Mouse (Mus musculus) thymus, postnatal 0 days (tissue): ENCODE measurements around the gene Smim4. TPM values are rescaled to one million over a fixed set of nuclear protein-coding genes. Genes with fewer than 3 reads are reported as not detected.

ENCODE experiments used
- DNase-seq: peaks from one replicate; pipeline ENCODE4 v3.0.0-alpha.2; 2015; ENCODE audit warnings: low spot score
- polyA plus RNA-seq: library from polyadenylated mRNA; unstranded; fragments of >200 nt; fragmentation: Nextera tagmentation; extraction: Ambion mirVana; gene quantifications from 2 replicates; pipeline ENCODE4 v1.2.1, GENCODE M21; 2015

The Smim4 gene
- polyA plus RNA-seq, 1 experiment from 2014 or later = 244 TPM

- DNase-seq = no peak
Observed at GRCm38 (mm10) chr14:31138897-31139429, 10.2 kb upstream of the Smim4 start.

DNA sequence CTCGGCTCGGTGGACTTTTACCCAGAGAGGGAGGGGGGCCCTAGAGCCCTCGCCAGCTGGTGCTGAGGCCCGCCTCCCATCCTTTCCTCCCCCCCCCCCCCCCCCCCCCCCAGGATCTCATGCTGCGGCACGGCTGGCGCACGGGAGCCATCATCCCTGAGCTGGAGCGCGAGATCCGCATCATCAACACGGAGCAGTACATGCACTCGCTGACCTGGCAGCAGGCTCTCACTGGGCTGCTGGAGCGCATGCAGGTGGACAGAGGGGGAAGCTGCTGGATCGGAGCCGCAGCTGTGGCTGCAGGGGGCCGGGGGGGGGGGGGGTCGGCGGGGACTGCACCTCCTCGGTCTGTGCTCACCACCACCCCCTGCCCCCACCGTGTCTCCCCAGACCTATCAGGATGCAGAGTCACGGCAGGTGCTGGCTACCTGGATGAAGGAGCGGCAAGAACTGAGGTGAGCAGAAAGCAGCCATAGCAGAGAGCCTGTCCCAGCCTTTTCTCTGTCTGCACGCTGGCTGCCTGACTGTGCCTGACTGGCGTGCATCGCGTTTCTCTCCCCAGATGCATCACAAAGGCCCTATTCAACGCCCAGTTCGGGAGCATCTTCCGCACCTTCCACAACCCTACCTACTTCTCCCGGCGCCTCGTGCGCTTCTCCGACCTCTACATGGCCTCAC is 9.6 kb upstream of the Smim4 start:
- DNase-seq = no peak

DNA sequence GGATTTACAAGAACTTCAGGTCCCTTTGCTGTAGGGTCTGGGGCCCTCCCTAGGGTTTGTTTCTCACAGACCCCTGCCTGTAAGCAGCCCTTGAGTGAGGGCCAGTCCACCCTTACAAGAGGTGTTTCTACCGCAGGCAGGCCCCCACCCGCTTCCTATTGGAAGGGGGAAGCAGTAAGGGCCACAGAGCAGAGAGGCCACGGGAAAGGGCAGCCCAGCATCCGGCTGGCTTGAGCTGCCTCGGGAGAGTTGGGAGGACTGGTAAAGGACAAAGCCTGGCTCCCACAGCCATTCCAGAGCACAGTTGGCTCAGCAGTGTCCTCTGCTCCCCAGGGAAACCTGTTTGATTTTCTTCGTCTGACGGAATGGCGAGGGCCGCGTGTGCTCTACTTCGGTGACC is 9.0 kb upstream of the Smim4 start:
- no peak for DNase-seq

DNA sequence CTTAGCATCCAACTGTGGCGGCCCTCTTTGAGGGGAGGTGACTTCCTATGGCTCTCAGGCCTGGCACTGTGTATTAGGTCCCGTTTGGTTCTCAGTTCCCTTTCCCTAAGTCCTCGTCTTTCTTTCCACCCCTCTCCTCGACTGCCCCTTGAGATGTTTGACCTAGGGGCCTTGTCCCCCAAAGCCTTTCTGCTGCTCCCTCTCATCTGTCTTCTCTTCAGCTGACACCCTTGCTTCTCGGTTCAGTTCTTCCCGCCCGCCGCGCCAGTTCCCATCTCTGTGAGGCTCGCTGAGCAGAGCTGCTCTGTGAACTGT is 8.5 kb upstream of the Smim4 start:
- no peak for DNase-seq

DNA sequence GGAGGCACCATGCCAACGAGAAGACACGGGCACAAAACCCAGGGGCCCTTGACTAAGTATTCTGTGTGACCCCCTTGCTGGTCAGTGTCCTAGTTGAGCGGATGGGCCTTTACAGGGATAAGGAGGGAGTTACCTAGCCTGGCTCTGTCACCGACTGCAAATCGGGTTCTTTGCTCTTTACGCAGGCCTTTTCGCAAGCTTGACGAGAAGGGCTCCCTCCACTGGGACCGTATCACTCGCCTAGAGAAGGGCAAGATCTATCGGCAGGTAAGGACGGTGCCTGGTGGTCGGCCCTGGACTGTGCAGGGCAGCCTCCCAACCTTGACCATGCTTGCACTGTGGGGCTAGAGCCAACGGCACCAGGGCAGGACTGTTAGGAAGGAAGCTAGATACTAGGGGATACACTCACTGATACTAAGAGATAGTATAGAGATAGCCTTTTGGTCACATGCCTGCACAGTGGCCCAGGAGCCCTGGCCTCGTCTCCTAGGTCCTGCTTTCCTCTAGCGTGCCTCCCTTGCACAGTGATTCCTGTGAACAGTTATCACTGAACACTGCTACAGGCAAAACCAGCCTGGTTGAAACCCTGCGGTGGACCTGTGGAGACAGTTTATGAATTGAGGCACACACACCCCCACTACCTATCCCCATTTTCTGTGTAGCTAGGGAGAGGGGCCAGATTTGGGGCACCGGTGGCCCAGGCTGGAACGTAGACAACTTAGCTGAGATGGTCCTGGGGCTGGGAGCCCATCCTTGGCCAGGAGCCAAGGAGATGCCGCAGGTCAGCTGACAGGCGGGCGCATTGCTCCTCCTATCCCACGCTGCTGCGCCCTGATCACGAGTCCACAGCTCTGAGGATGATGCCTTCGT is 7.9 kb upstream of the Smim4 start:
- DNase-seq = no peak

DNA sequence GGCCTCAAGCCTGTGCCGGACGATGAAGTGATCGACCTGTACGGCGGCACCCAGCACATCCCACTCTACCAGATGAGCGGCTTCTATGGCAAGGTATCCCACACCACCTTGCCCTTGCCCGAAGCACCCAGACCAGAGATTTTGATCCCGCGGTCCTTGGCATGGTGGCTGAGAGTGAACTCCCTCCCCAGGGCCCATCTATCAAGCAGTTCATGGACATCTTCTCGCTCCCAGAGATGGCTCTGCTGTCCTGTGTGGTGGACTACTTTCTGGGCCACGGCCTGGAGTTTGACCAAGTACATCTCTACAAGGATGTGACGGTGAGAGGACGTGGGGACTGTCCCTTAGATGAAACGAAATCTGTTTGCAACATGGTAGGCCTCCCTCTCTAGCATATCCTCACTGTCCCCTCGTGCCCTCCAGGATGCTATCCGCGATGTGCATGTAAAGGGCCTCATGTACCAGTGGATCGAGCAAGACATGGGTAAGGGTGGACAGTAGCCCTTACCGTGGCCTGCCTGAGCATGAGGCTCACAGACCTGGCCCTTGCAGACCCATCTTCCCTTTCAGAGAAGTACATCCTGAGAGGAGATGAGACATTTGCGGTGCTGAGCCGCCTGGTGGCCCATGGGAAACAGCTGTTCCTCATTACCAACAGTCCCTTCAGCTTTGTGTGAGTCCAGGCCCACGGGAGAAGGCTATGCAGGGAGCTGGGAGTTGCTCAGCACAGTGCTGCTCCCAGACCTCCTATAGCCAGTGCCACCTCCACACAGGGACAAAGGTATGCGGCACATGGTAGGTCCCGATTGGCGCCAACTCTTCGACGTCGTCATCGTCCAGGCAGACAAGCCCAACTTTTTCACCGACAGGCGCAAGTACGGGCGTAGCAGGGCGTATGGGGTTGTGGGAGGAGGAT is 7.0 kb upstream of the Smim4 start:
- no peak for DNase-seq

- no peak for DNase-seq
Observed at GRCm38 (mm10) chr14:31134015-31135000, 5.6 kb upstream of the Smim4 start.

- peak; percentile 25 for DNase-seq
Observed at GRCm38 (mm10) chr14:31133023-31133665, 4.4 kb upstream of the Smim4 start.

DNA sequence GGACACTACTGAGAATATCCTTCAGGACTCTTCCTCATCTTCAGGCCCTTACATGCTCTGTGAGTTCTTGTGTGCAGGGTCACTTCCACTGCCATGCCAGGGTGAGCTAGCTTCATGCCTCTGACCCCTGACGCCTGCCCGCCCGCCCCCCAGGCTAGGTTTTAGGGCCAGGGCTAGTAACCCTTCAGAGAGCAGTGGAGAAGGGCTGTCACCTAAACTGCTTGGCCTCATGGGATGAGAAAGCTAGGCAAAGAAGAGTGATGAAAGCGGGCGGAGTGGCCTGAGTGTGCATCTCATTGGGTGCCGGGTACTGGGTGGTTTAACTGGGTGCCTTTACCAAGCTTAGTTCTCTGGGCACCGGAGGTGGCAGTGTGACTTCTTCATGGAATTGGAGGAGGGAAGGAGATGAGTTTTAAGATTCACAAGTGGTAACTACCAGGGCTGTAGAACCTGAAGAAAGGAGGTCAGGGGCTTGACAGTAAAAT is 3.8 kb upstream of the Smim4 start:
- DNase-seq = no peak

DNA sequence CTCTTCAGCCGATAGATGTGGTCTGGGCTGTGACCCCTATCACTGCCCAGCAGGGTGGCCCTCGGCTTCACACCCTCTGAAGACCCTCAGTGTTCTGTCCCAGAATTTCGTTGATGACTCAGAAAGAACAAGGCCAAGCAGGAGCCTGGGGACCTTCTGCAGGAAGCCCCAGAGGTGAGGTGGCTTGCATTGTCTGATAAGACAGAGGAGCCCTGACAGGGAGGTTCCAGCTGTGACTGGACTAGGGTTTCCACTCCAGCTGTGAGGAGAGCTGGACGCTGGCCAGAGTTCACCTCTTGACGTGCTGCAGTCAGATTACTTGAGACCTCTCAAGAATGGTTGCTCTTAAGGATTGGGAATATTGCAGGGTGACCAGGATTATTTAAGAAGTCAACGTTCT is 3.3 kb upstream of the Smim4 start:
- DNase-seq = no peak

- peak; percentile 27 for DNase-seq
Observed at GRCm38 (mm10) chr14:31131272-31131821, 2.6 kb upstream of the Smim4 start.

DNA sequence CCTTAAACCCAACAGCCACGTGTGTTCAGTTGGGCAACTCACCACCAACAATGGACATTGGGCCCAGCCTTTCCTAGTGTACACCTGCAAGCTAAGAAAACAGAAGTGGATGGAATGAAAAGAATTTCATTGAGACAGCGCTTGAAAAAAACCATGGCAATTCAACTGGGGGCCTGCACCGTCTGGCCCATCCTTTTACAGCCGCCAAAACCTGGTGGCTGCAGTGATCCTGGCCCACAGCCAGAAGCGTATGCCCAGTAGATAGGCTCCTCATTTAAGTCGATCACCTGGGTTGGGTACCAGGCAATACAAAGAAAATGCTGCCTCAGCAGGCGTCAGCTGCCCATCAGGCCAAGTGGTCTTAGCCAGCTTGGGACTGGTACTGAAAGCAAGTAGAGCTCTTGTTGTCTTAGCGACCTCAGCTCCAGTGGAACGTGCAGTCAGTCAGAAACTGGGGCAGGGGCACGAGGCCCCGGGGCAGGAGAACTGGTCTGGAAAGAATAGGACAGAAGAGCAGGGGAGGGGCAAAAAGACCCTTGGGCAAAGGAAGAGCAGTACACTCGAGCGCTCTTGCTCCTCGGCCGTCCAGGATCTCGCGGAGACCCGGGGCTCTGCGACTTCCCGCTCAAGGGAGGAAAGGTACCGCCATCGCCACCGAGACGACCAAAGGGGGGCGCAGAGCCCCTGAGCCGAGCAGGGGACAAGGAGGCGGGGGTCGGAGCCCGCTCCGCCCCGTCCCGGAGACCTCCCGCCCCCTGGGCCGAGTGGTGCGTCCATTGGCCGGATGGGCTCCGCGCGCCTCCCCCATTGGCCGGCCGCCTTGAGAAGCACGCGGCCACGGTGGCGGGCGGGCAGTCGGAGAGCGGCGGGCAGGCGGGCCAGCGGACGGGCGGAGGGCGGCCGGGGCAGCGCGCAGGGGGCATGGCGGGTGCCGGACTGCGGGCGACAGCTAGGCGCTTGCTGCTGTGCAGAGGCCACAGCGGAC is 1.8 kb upstream of the Smim4 start, which contains the start of gene Nt5dc2:
Gene Nt5dc2, plus strand, starts transcription at position 818 of the 985 bp plus-strand sequence.
- DNase-seq = peak; percentile 86

GRCm38 (mm10) chr14:31129326-31130235 is 825 bp upstream of the Smim4 start:
- DNase-seq = no peak

DNA sequence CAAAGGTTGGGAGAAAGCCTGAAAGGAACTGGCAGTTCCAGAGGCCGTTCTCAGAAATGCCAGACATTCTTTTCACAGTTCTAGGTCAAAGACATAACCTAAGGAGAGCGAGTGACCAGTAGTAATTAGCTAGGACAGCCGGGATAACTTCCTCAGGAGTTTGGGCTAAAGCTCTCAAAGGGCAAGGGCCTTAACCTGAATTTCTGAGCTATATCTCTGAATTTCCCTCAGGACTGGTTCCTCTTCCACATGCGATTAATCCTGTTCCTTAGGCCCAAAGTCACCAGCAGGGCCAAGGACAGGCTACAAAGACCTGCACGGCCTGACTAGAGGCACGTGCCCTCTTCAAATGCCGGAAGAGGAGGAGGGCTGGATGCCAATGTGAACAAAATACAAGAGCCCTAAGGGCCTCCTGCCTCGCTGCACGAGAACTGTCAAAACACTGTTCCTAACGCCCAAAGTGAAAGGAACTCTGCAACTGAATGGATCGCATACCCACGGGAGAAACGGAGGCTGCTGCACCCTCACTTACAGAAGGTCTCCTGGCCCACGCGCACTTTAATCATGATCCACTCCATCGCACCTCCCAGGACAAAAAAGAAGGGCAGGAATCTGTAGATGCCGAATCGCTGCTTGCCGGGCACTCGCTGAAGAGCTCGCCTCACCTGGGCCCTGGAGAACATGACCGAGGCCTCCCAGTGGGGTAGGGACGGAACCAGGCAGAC is 493 bp downstream of the Smim4 start:
- DNase-seq = peak; percentile 61

GRCm38 (mm10) chr14:31126826-31127225 is 1.9 kb downstream of the Smim4 start:
- DNase-seq = no peak
